Mouse (Mus musculus): ENCODE measurements around the gene Gadl1.

- no peak for TF ChIP-seq CTCF (IDR thresholded peaks at IDR 0.05; ENCODE audit: insufficient read depth, low read depth, low read length)
- no peak for TF ChIP-seq POLR2A (IDR thresholded peaks at IDR 0.05; ENCODE audit: insufficient read depth, low read depth, low read length)
These were observed 213.8 kb downstream of the Gadl1 start for GRCm38 (mm10) chr9:116122969-116123589.
